Mouse (Mus musculus) myocyte (in vitro differentiated cells): ENCODE results near the gene Egfl7. TPM values are rescaled to one million over a fixed set of nuclear protein-coding genes. Genes with fewer than 3 reads are reported as not detected.

Experiments
- H3K27me3 ChIP-seq: one replicate; pipeline ENCODE4 v1.6.1; 2011; ENCODE audit not compliant: control insufficient read depth, insufficient read depth, insufficient read length
- H3K36me3 ChIP-seq: one replicate; pipeline ENCODE4 v1.6.1; 2011; ENCODE audit not compliant: control insufficient read depth, insufficient read depth
- H3K4me2 ChIP-seq: one replicate; pipeline ENCODE4 v1.6.1; 2011; ENCODE audit warnings: low read depth, control low read depth
- H3K4me3 ChIP-seq: one replicate; pipeline ENCODE4 v1.5.1; 2011; ENCODE audit warnings: mild to moderate bottlenecking, control low read depth, moderate library complexity
- H3K79me2 ChIP-seq: one replicate; pipeline ENCODE4 v1.6.1; 2011; ENCODE audit not compliant: control insufficient read depth, insufficient read depth
- H3ac ChIP-seq: one replicate; pipeline ENCODE4 v1.6.1; 2011; ENCODE audit not compliant: control insufficient read depth, insufficient read length
- CEBPB ChIP-seq: IDR thresholded peaks from 2 replicates; pipeline ENCODE4 v1.6.1; 2011; ENCODE audit warnings: mild to moderate bottlenecking, moderate library complexity; ENCODE audit not compliant: poor library complexity, insufficient read depth, severe bottlenecking
- E2F4 ChIP-seq: IDR thresholded peaks from one replicate; pipeline ENCODE4 v1.6.1; 2011; ENCODE audit warnings: mild to moderate bottlenecking, control low read depth, moderate library complexity; ENCODE audit not compliant: insufficient read depth
- MAX ChIP-seq: IDR thresholded peaks from one replicate; pipeline ENCODE4 v1.6.1; 2011; ENCODE audit warnings: low read depth, mild to moderate bottlenecking, control low read depth
- MYOD1 ChIP-seq, 3 experiments: IDR thresholded peaks; one replicate each; pipeline ENCODE4 v1.6.1; 2011; ENCODE audit warnings: control low read depth in 2 of 3, low read depth in 2 of 3, mild to moderate bottlenecking in 2 of 3, moderate library complexity in 1 of 3; ENCODE audit not compliant: insufficient read length in 2 of 3, control insufficient read depth in 1 of 3
- MYOG ChIP-seq, 3 experiments: IDR thresholded peaks; one replicate each; pipeline ENCODE4 v1.6.1; 2011; ENCODE audit warnings: control low read depth in 2 of 3, low read depth in 2 of 3, mild to moderate bottlenecking in 2 of 3; ENCODE audit not compliant: insufficient read length in 2 of 3, control insufficient read depth in 1 of 3, insufficient read depth in 1 of 3
- POLR2A ChIP-seq: IDR thresholded peaks from one replicate; pipeline ENCODE4 v1.6.1; 2011; ENCODE audit warnings: low read depth, mild to moderate bottlenecking, control low read depth, moderate library complexity; ENCODE audit not compliant: insufficient read length
- POLR2AphosphoS2 ChIP-seq: IDR thresholded peaks from one replicate; pipeline ENCODE4 v1.6.1; 2011; ENCODE audit warnings: low read depth, control low read depth; ENCODE audit not compliant: insufficient read length
- REST ChIP-seq: IDR thresholded peaks from one replicate; pipeline ENCODE4 v1.6.1; 2011; ENCODE audit warnings: mild to moderate bottlenecking, control low read depth, moderate library complexity; ENCODE audit not compliant: insufficient read depth, insufficient read length
- SRF ChIP-seq: IDR thresholded peaks from one replicate; pipeline ENCODE4 v1.6.1; 2011; ENCODE audit warnings: low read depth; ENCODE audit not compliant: control insufficient read depth, insufficient read length
- TCF12 ChIP-seq: IDR thresholded peaks from one replicate; pipeline ENCODE4 v1.6.1; 2011; ENCODE audit warnings: mild to moderate bottlenecking, control low read depth; ENCODE audit not compliant: poor library complexity, insufficient read depth, severe bottlenecking
- TCF3 ChIP-seq: IDR thresholded peaks from one replicate; pipeline ENCODE4 v1.6.1; 2011; ENCODE audit warnings: low read depth, control low read depth; ENCODE audit not compliant: insufficient read length
- USF1 ChIP-seq: IDR thresholded peaks from one replicate; pipeline ENCODE4 v1.6.1; 2011; ENCODE audit warnings: low read depth, mild to moderate bottlenecking, control low read depth, moderate library complexity
- polyA plus RNA-seq: library from polyadenylated mRNA; unstranded; fragments of >200 nt; fragmentation: generic; extraction: Trizol; gene quantifications from one replicate; pipeline ENCODE4 v1.2.1, GENCODE M21; 2012; ENCODE audit warnings: missing spikeins

The Egfl7 gene
- polyA plus RNA-seq, 1 experiment, result 2.7 TPM

GRCm38 (mm10) chr2:26589284-26589683 is 9.5 kb downstream of the Egfl7 start:
- H3K36me3 ChIP-seq, result no peaks in the 10 kb centered on the region
- H3ac ChIP-seq, result no peak overlapping the region
- H3K4me3 ChIP-seq, result no peak overlapping the region
- no peaks in the 10 kb centered on the region for H3K79me2 ChIP-seq
- peaks cover 13% of the 10 kb centered on the region for H3K27me3 ChIP-seq
- TF ChIP-seq SRF (no peak), E2F4 (no peak), CEBPB (no peak), REST (no peak), USF1 (no peak), POLR2A (no peak), POLR2AphosphoS2 (no peak), MYOD1 (IDR thresholded peaks at IDR 0.05; ENCODE audit: control insufficient read depth in 1 of 3, insufficient read length in 2 of 3, low read depth in 2 of 3) (no peak), TCF12 (no peak)
- H3K4me2 ChIP-seq, result no peak overlapping the region

- Histone ChIP-seq H3K4me3 (no peak overlapping the region), H3ac (no peak overlapping the region), H3K79me2 (no peaks in the 10 kb centered on the region), H3K27me3 (peaks cover 10% of the 10 kb centered on the region), H3K4me2 (no peak overlapping the region), H3K36me3 (no peaks in the 10 kb centered on the region)
- TF ChIP-seq POLR2AphosphoS2, result peak; percentile 57
- no peak for TF ChIP-seq TCF3
Measured at GRCm38 (mm10) chr2:26590282-26590681, 10.5 kb downstream of the Egfl7 start.

- Histone ChIP-seq H3K79me2 (no peaks in the 10 kb centered on the region), H3ac (no peak overlapping the region), H3K36me3 (no peaks in the 10 kb centered on the region), H3K27me3 (peaks cover 6% of the 10 kb centered on the region), H3K4me3 (no peak overlapping the region), H3K4me2 (no peak overlapping the region)
- TF ChIP-seq MAX (no peak), MYOD1 (IDR thresholded peaks at IDR 0.05; ENCODE audit: control insufficient read depth in 1 of 3, insufficient read length in 2 of 3, low read depth in 2 of 3) (no peak), POLR2AphosphoS2 (no peak), POLR2A (no peak), E2F4 (no peak), TCF12 (no peak), USF1 (no peak), SRF (no peak), CEBPB (no peak), MYOG (IDR thresholded peaks at IDR 0.05; ENCODE audit: control insufficient read depth in 1 of 3, insufficient read depth in 1 of 3, insufficient read length in 2 of 3, low read depth in 2 of 3) (no peak)
Measured at GRCm38 (mm10) chr2:26590962-26591361, 11.1 kb downstream of the Egfl7 start.

- Histone ChIP-seq H3K4me2 (no peak overlapping the region), H3ac (no peak overlapping the region), H3K36me3 (no peaks in the 10 kb centered on the region), H3K79me2 (no peaks in the 10 kb centered on the region), H3K4me3 (no peak overlapping the region), H3K27me3 (peaks cover 6% of the 10 kb centered on the region)
- no peak for TF ChIP-seq USF1
- TF ChIP-seq TCF12, result no peak
- TF ChIP-seq MYOG (IDR thresholded peaks at IDR 0.05; ENCODE audit: control insufficient read depth in 1 of 3, insufficient read depth in 1 of 3, insufficient read length in 2 of 3, low read depth in 2 of 3), result no peak
- no peak for TF ChIP-seq CEBPB
Measured at GRCm38 (mm10) chr2:26591416-26591815, 11.6 kb downstream of the Egfl7 start.

GRCm38 (mm10) chr2:26593211-26594021 is 13.6 kb downstream of the Egfl7 start:
- no peaks in the 10 kb centered on the region for H3K27me3 ChIP-seq
- H3K36me3 ChIP-seq, result no peaks in the 10 kb centered on the region
- TF ChIP-seq TCF3, result no peak
- TF ChIP-seq TCF12, result no peak
- TF ChIP-seq CEBPB, result no peak
- no peak for TF ChIP-seq MYOG (IDR thresholded peaks at IDR 0.05; ENCODE audit: control insufficient read depth in 1 of 3, insufficient read depth in 1 of 3, insufficient read length in 2 of 3, low read depth in 2 of 3)
- TF ChIP-seq MYOD1 (IDR thresholded peaks at IDR 0.05; ENCODE audit: control insufficient read depth in 1 of 3, insufficient read length in 2 of 3, low read depth in 2 of 3), result no peak
- TF ChIP-seq POLR2A, result no peak
- H3K4me3 ChIP-seq, result no peak overlapping the region
- no peak overlapping the region for H3K4me2 ChIP-seq
- no peaks in the 10 kb centered on the region for H3K79me2 ChIP-seq
- no peak overlapping the region for H3ac ChIP-seq
